Mouse (Mus musculus) megakaryocyte progenitor cell, adult 5-6 weeks (primary cell): ENCODE measurements around the gene Zfp664. TPM values are rescaled to one million over a fixed set of nuclear protein-coding genes. Genes with fewer than 3 reads are reported as not detected.

Experiments used
- ATAC-seq: replicated peaks from 2 replicates; pipeline ENCODE4 v1.8.0; 2016; ENCODE audit warnings: mild to moderate bottlenecking, moderate TSS enrichment, inconsistent platforms; ENCODE audit not compliant: poor library complexity
- total RNA-seq, 2 experiments: library from RNA; stranded (forward) in 1 of 2; stranded (reverse) in 1 of 2; fragments of 157-497, 149-512 nt in 1 of 2; fragments of 200-1000 nt in 1 of 2; gene quantifications; 2 replicates each; pipeline versions ENCODE4 v1.2.3 to v1.2.4; 2015 to 2017

The Zfp664 gene
- total RNA-seq, 2 experiments from 2014 or later, result 7.8 to 8.5 TPM

GRCm38 (mm10) chr5:124922356-124923352 is 60.2 kb downstream of the Zfp664 start:
- peak; percentile 57 for ATAC-seq

- peak; percentile 72 for ATAC-seq
Observed at GRCm38 (mm10) chr5:124929425-124930054, 67.0 kb downstream of the Zfp664 start.

- ATAC-seq, result peak; percentile 73
Observed at GRCm38 (mm10) chr5:124930055-124930439, 67.6 kb downstream of the Zfp664 start.

DNA sequence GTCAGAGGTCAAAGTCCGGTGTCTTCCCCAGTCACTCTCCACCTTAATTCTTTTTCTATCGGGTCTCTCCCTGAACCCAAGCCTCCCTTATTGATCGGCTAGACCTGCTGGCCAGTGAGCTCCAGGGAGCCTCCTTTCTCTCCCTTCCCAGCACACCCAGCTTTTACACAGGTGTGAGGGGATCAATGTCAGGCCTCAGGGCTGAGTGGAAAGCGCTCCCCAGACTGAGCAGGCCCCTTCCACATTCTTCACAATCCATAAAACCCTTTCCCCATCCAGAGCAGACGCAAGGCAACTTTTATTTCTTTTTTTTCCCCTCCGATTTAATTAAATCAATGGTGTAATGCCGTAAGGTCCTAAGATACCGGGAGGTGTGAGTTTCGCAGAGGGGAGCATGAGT is 68.1 kb downstream of the Zfp664 start:
- ATAC-seq, result no peak

DNA sequence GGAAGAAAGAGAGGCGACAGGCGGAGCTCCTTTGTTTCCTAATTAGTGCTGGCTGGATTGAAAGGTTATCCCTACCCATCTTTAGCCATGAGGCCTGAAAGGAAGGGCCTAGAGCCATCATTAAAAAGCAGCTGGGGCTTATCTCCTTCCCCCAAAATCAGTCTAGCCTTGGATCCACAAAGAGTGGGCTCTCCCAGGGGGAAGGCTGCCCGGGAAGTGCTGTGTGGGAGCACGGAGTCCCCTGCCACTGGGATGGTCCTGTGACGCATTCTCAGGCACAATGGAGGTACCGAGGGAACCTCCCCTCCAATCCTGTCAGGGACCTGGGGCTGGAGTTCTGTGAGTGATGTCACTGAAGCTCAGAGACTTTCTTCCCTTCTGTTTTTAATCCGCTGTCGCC is 68.6 kb downstream of the Zfp664 start:
- ATAC-seq, result no peak

GRCm38 (mm10) chr5:124934558-124934957 is 72.1 kb downstream of the Zfp664 start:
- no peak for ATAC-seq

DNA sequence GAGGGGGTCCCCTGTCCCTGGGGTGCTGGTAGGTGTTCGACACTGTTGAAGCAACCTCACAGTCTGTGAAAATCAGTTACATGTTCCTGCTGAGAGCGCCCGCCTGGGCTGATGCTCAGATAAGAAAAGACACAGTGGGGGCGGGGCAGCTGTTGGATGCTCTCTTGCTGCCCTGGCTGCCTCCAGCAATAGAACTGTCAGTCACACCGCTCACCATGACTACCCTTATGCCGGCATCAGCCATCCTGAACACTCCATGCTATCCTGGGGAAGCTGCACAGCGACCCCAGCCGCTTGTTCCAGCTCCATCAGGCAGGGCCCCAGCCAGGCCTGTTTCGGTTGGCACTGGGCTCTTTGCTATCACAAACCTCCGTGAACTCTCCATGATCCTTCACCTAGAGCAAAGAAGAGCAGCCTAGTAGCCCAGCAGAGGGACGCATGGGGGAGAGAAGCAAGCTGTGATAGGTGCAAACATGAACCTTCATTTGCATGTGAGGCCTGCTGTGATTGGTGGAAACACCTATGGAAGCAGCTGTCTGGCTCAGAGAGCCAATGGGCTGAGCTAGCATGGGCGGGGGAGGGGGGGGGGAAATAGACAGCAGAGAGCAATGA is 80.8 kb downstream of the Zfp664 start:
- no peak for ATAC-seq

GRCm38 (mm10) chr5:124943793-124944383 is 81.4 kb downstream of the Zfp664 start:
- peak; percentile 93 for ATAC-seq

DNA sequence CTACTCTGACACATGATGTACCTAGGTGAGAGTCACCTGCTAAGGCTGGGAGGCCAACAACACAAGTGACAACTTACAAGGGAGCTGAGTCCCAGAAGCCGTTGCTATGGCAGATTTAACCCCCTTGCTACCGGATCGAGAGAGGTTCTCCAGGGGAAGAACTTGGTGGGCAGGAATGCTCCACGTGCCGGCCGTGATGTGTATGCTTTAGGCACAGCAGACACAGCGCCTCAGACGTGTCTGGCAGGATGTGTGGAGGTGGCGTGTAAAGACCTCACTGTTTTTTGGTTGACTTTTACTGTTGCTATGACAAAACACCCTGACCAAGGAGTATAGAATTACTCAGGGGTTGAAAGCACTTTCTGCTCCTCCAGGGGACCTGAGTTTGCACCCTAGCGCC is 81.9 kb downstream of the Zfp664 start:
- ATAC-seq, result no peak

DNA sequence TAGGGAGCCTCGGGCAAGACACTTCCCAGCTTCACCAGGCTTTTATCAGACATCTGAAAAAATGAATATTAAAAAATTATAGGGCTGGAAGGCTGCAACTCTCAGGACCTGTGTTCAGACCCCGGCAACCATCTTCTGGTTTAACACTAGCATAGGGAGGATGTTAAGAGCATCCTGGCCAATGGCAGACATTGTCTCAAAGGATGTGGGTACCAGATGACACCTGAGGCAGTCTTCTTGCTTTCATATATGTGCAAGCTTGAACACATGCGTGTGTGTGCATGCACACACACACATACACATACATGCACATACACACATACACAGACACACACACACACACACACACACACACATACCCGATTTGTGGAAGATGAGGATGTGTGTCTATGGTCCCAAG is 82.6 kb downstream of the Zfp664 start:
- no peak for ATAC-seq

DNA sequence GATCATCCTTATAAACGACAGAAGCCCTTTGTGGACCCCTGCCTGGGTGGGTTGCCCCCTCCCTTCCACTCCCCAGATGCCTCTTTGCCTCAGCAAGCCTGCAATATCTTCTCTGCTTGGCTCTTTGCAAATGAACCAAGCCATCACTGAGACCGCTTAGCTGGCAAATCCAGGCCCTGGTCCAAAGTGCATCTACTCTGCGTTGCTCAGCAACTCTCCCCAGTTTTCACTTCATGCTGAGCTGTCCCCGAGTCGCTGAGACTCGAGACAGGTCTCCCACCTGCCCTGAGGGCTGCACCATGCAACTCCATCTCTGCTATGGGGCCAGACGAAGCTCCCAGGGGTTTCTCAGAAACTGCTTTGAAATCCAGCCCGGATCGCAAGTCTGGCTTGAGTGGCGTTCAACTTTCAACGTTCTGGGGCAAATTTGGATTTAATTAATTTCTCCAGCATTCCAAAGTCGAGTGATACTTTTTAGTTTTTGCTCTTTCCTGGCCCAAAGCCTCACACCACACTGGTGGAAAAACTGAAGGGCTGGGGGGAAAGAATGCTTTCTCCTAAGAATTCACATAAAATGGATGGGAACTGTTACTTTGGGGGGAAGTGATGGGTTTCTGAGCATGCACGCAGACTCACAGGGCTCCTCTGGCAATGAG is 88.3 kb downstream of the Zfp664 start:
- no peak for ATAC-seq

GRCm38 (mm10) chr5:124951333-124951732 is 88.8 kb downstream of the Zfp664 start:
- ATAC-seq, result no peak

Other genes starting within 250 kb of the Zfp664 start
- gene Atp6v0a2, start 234.1 kb upstream of the Zfp664 start, total RNA-seq (2015), result 13.8 and 14.0 TPM in 2 replicates
- 13.5 and 15.4 TPM in 2 replicates for gene Atp6v0a2, start 234.1 kb upstream of the Zfp664 start, total RNA-seq (2017)
- not detected in 2 replicates for gene Dnah10, start 137.6 kb upstream of the Zfp664 start, total RNA-seq (2015)
- not detected in 2 replicates for gene Dnah10, start 137.6 kb upstream of the Zfp664 start, total RNA-seq (2017)
- not detected in 2 replicates for gene Ccdc92, start 267 bp upstream of the Zfp664 start, total RNA-seq (2015)
- 0.21 TPM in 1 of 2 replicates, not detected in the other for gene Ccdc92, start 267 bp upstream of the Zfp664 start, total RNA-seq (2017)
- not detected in 2 replicates for gene Rflna, start 140.5 kb downstream of the Zfp664 start, total RNA-seq (2015)
- not detected in 2 replicates for gene Rflna, start 140.5 kb downstream of the Zfp664 start, total RNA-seq (2017)